ENCODE assay signal across 9 mouse cellular contexts in the genomic region with DNA sequence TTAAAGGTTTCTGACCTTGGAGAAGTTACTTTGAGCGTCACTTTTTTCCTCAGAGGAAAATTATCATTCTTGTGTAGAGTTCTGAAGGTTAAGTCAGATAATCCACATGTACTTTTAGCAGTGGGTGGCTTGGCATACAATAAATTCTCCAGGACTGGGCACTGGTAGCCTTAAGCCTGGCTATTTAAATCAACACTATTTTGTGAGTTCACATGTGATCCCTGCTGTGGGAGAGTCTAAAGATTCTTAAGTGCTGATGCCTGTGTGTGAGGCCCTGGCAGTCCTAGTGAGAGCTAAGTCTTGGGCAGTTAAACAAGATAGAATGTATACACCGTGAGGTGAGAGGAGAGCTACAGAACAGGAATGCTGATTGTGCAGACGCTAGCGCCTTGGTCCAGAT. TPM values are rescaled to one million over a fixed set of nuclear protein-coding genes. Genes with fewer than 3 reads are reported as not detected.
DNase-seq lines count a peak whose midpoint lies in the region; ATAC-seq and TF ChIP-seq lines count a peak whose summit lies in the region.
"Had no signal": no experiment of that assay in that cellular context is flagged by ENCODE, and none has a peak within 500 bp of the region (broad histone marks: within the 10 kb centered on the region; RNA-seq: fewer than 3 reads in every experiment).

No protein-coding gene starts in this region.

- 15% methylated on average over 4 of the region's 4 CpGs for WGBS in heart, embryonic 12.5 days
- WGBS in forebrain, postnatal 0 days, result 31% methylated on average over 4 of the region's 4 CpGs
- WGBS in liver, postnatal 0 days (ENCODE audit: insufficient replicate concordance), result 63% methylated on average over 4 of the region's 4 CpGs
- WGBS in thymus, adult 2 months, result 88% methylated on average over 4 of the region's 4 CpGs

- TF ChIP-seq EP300 in ES-Bruce4 (IDR thresholded peaks at IDR 0.05; ENCODE audit: insufficient read depth, low read depth, low read length), result no peak
- no peak for TF ChIP-seq EP300 in liver, postnatal 0 days (IDR thresholded peaks at IDR 0.05; ENCODE audit: low read depth)

- no peak for TF ChIP-seq POLR2A in ES-Bruce4 (IDR thresholded peaks at IDR 0.05; ENCODE audit: insufficient read depth, low read length)
- TF ChIP-seq POLR2A in thymus, adult 2 months (IDR thresholded peaks at IDR 0.05; ENCODE audit: control insufficient read depth, extremely low read depth, insufficient read depth, low read length, poor library complexity), result no peak

- no peak for TF ChIP-seq CTCF in ES-Bruce4 (IDR thresholded peaks at IDR 0.05; ENCODE audit: low read depth, low read length)
- TF ChIP-seq CTCF in forebrain, postnatal 0 days (IDR thresholded peaks at IDR 0.05; ENCODE audit: low read depth), result no peak
- no peak for TF ChIP-seq CTCF in liver, postnatal 0 days (IDR thresholded peaks at IDR 0.05; ENCODE audit: low read depth)
- TF ChIP-seq CTCF in thymus, adult 2 months (IDR thresholded peaks at IDR 0.05; ENCODE audit: borderline replicate concordance, control insufficient read depth, extremely low read depth, insufficient read depth, low read length, poor library complexity), result no peak

- no peak for ATAC-seq in heart, embryonic 12.5 days (ENCODE audit: insufficient number of reproducible peaks, low FRiP score)
- ATAC-seq in forebrain, postnatal 0 days, result no peak
- no peak for ATAC-seq in liver, postnatal 0 days
- ATAC-seq: Patski had no signal

- H3K4me3 ChIP-seq in heart, embryonic 12.5 days, result peak overlapping the region; percentile 94
- H3K4me3 ChIP-seq in ES-Bruce4 (ENCODE audit: low read depth, low read length), result no peak overlapping the region
- peak overlapping the region; percentile 87 for H3K4me3 ChIP-seq in forebrain, postnatal 0 days (ENCODE audit: low read depth, low read length)
- no peak overlapping the region for H3K4me3 ChIP-seq in liver, postnatal 0 days (ENCODE audit: low read depth, low read length)
- H3K4me3 ChIP-seq in thymus, adult 2 months (ENCODE audit: control insufficient read depth, insufficient read depth, low read length), result no peak overlapping the region

- H3K36me3 ChIP-seq in heart, embryonic 12.5 days, result no peaks in the 10 kb centered on the region
- no peaks in the 10 kb centered on the region for H3K36me3 ChIP-seq in ES-Bruce4 (ENCODE audit: control insufficient read depth, insufficient read depth, low read length, poor library complexity, severe bottlenecking)
- H3K36me3 ChIP-seq in forebrain, postnatal 0 days (ENCODE audit: insufficient read depth), result no peaks in the 10 kb centered on the region
- no peaks in the 10 kb centered on the region for H3K36me3 ChIP-seq in liver, postnatal 0 days (replicated peaks; ENCODE audit: insufficient read depth, low read length)
- H3K36me3 ChIP-seq in thymus, adult 2 months (ENCODE audit: control insufficient read depth, insufficient read depth, low read length), result no peaks in the 10 kb centered on the region

- peak overlapping the region; percentile 70 for H3K4me2 ChIP-seq in heart, embryonic 12.5 days
- H3K4me2 ChIP-seq in forebrain, postnatal 0 days (ENCODE audit: low read depth), result peak overlapping the region; percentile 57
- H3K4me2 ChIP-seq in liver, postnatal 0 days (ENCODE audit: low read depth, low read length), result peak overlapping the region; percentile 96

- no peak for DNase-seq in heart, adult 18-20 months
- no peak for DNase-seq in forebrain, postnatal 0 days
- DNase-seq in liver, postnatal 0 days, result no peak
- DNase-seq in left cerebral cortex, adult 11 months (ENCODE audit: low spot score), result no peak
- DNase-seq in adrenal gland, adult 8-10 months, result no peak
- DNase-seq in thymus, adult 2 months, result no peak

- H3K9ac ChIP-seq in heart, embryonic 12.5 days, result peak overlapping the region; percentile 99
- H3K9ac ChIP-seq in ES-Bruce4 (ENCODE audit: low read depth, poor library complexity, severe bottlenecking), result peak overlapping the region; percentile 89; the same call in 1 of the 2 replicates
- peak overlapping the region; percentile 97 for H3K9ac ChIP-seq in forebrain, postnatal 0 days
- peak overlapping the region; percentile 92; the same call in 1 of the 2 replicates for H3K9ac ChIP-seq in liver, postnatal 0 days (replicated peaks)

- H3K9me3 ChIP-seq in heart, embryonic 12.5 days (replicated peaks), result no peaks in the 10 kb centered on the region
- no peaks in the 10 kb centered on the region for H3K9me3 ChIP-seq in ES-Bruce4 (replicated peaks; ENCODE audit: control insufficient read depth, insufficient read depth, low read length, poor library complexity, severe bottlenecking)
- H3K9me3 ChIP-seq in forebrain, postnatal 0 days (ENCODE audit: low read length), result no peaks in the 10 kb centered on the region
- no peaks in the 10 kb centered on the region for H3K9me3 ChIP-seq in liver, postnatal 0 days (ENCODE audit: low read length)

- H3K27me3 ChIP-seq in heart, embryonic 12.5 days (replicated peaks), result no peaks in the 10 kb centered on the region
- H3K27me3 ChIP-seq in ES-Bruce4 (ENCODE audit: control insufficient read depth, insufficient read depth, low read length, poor library complexity, severe bottlenecking), result no peaks in the 10 kb centered on the region
- no peaks in the 10 kb centered on the region for H3K27me3 ChIP-seq in forebrain, postnatal 0 days (ENCODE audit: insufficient read depth, low read length)
- no peaks in the 10 kb centered on the region for H3K27me3 ChIP-seq in liver, postnatal 0 days (ENCODE audit: insufficient read depth, low read length)
- H3K27me3 ChIP-seq in thymus, adult 2 months (ENCODE audit: control insufficient read depth, insufficient read depth, low read length), result no peaks in the 10 kb centered on the region

- peaks cover 32% of the 10 kb centered on the region for H3K4me1 ChIP-seq in heart, embryonic 12.5 days (replicated peaks)
- no peaks in the 10 kb centered on the region for H3K4me1 ChIP-seq in ES-Bruce4 (ENCODE audit: control insufficient read depth, insufficient read depth, low read length)
- peaks cover 15% of the 10 kb centered on the region for H3K4me1 ChIP-seq in forebrain, postnatal 0 days (ENCODE audit: insufficient read depth)
- peaks cover 32% of the 10 kb centered on the region for H3K4me1 ChIP-seq in liver, postnatal 0 days (ENCODE audit: insufficient read depth)
- peaks cover 14% of the 10 kb centered on the region for H3K4me1 ChIP-seq in thymus, adult 2 months (replicated peaks; ENCODE audit: control insufficient read depth, insufficient read depth, low read length)

- peak overlapping the region; percentile 98 for H3K27ac ChIP-seq in heart, embryonic 12.5 days (ENCODE audit: poor library complexity, severe bottlenecking)
- H3K27ac ChIP-seq in ES-Bruce4 (ENCODE audit: insufficient read depth, low read length), result no peak overlapping the region
- no peak overlapping the region; the same call in 1 of the 2 replicates for H3K27ac ChIP-seq in forebrain, postnatal 0 days (ENCODE audit: low read depth, low read length)
- no peak overlapping the region for H3K27ac ChIP-seq in liver, postnatal 0 days (ENCODE audit: low read depth)
- H3K27ac ChIP-seq in thymus, adult 2 months (ENCODE audit: control insufficient read depth, insufficient read depth, low read length), result no peak overlapping the region

RNA-seq across cellular contexts. Expression of a gene that starts 1.9 kb away (rescaled TPM):
- 31.4 and 32.6 TPM in 2 replicates for polyA plus RNA-seq in heart, embryonic 12.5 days (2016; fragmentation: Nextera tagmentation; extraction: Ambion mirVana)
- total RNA-seq in heart, adult 18-20 months (2021), result 100 to 1,000 TPM; 138 to 147 TPM
- polyA plus RNA-seq in ES-Bruce4 (2011; ENCODE audit: insufficient read depth, insufficient read length, low read depth, missing spikeins), result 40.8 and 48.4 TPM in 2 replicates
- 43.4 and 48.2 TPM in 2 replicates for total RNA-seq in forebrain, postnatal 0 days (2014; rRNA removed)
- polyA plus RNA-seq in forebrain, postnatal 0 days (2015; fragmentation: Nextera tagmentation; extraction: Ambion mirVana), result 11.3 and 12.7 TPM in 2 replicates
- 4.2 and 5.5 TPM in 2 replicates for polyA plus RNA-seq in liver, postnatal 0 days (2015; fragmentation: Nextera tagmentation; extraction: Ambion mirVana)
- 10 to 100 TPM; 48.1 to 67.9 (median 61.7) TPM for total RNA-seq in adrenal gland, adult 8-10 months (2022)
- polyA plus RNA-seq in thymus, adult 2 months (2012; rRNA removed), result 24.2 and 27.6 TPM in 2 replicates

RNA-seq across cellular contexts. Expression of a gene that starts 47.8 kb away (rescaled TPM):
- 17.1 TPM in 2 replicates for polyA plus RNA-seq in heart, embryonic 12.5 days (2016; fragmentation: Nextera tagmentation; extraction: Ambion mirVana)
- 10 to 100 TPM; 15.0 to 16.8 TPM for total RNA-seq in heart, adult 18-20 months (2021)
- 15.8 and 20.6 TPM in 2 replicates for polyA plus RNA-seq in ES-Bruce4 (2011; ENCODE audit: insufficient read depth, insufficient read length, low read depth, missing spikeins)
- 4.0 and 6.9 TPM in 2 replicates for total RNA-seq in forebrain, postnatal 0 days (2014; rRNA removed)
- 2.1 and 2.5 TPM in 2 replicates for polyA plus RNA-seq in forebrain, postnatal 0 days (2015; fragmentation: Nextera tagmentation; extraction: Ambion mirVana)
- polyA plus RNA-seq in liver, postnatal 0 days (2015; fragmentation: Nextera tagmentation; extraction: Ambion mirVana), result 7.5 and 9.2 TPM in 2 replicates
- total RNA-seq in adrenal gland, adult 8-10 months (2022), result 1 to 10 TPM; 2.0 to 3.8 (median 3.2) TPM
- polyA plus RNA-seq in thymus, adult 2 months (2012; rRNA removed), result 12.4 and 18.3 TPM in 2 replicates

RNA-seq across cellular contexts. Expression of a gene that starts 58.5 kb away (rescaled TPM):
- polyA plus RNA-seq in heart, embryonic 12.5 days (2016; fragmentation: Nextera tagmentation; extraction: Ambion mirVana), result not detected in 2 replicates
- not detected for total RNA-seq in heart, adult 18-20 months (2021)
- not detected in 2 replicates for polyA plus RNA-seq in ES-Bruce4 (2011; ENCODE audit: insufficient read depth, insufficient read length, low read depth, missing spikeins)
- total RNA-seq in forebrain, postnatal 0 days (2014; rRNA removed), result not detected in 2 replicates
- polyA plus RNA-seq in forebrain, postnatal 0 days (2015; fragmentation: Nextera tagmentation; extraction: Ambion mirVana), result not detected in 2 replicates
- not detected in 2 replicates for polyA plus RNA-seq in liver, postnatal 0 days (2015; fragmentation: Nextera tagmentation; extraction: Ambion mirVana)
- not detected for total RNA-seq in adrenal gland, adult 8-10 months (2022)
- not detected in 2 replicates for polyA plus RNA-seq in thymus, adult 2 months (2012; rRNA removed)
- polyA plus RNA-seq: Patski had no signal

Comparison
In these comparisons a context has a peak if more than half of its experiments do, and no peak if none do; other contexts are left out.
1. H3K4me3 ChIP-seq: peak in heart, embryonic 12.5 days (single experiment) and forebrain, postnatal 0 days (single experiment); none in ES-Bruce4 (single experiment), liver, postnatal 0 days (single experiment) and thymus, adult 2 months (single experiment).
2. Peak in every context shown above with its lines, with median percentiles within 50 percentile points of each other: H3K4me2 ChIP-seq and H3K9ac ChIP-seq.